Mouse (Mus musculus) limb, embryonic 13.5 days (tissue): ENCODE measurements at regions not wholly inside any gene's neighbourhood (a gene's known extent, or its start where the extent isn't known, plus 50 kb on each side); places are given as distances from the start of the nearest gene placed in this dataset.
A peak's percentile ranks its signal among the peaks of the same experiment; 100 is the strongest.

Experiments
- ATAC-seq: fragments of 200-750 bp; cut with Nextera tagmentation; 2 replicates; pipeline ENCODE4 v1.8.0; 2017; ENCODE audit warnings: low read depth, moderate number of reproducible peaks, moderate TSS enrichment; ENCODE audit not compliant: low FRiP score
- H3K27ac ChIP-seq: fragments of 300-500 bp; sonication (generic); 2 replicates; pipeline ENCODE4 v1.5.1; 2015; ENCODE audit warnings: inconsistent platforms, mild to moderate bottlenecking, moderate library complexity
- H3K27me3 ChIP-seq: fragments of 300-500 bp; sonication (generic); 2 replicates; pipeline ENCODE4 v1.6.1; 2015; ENCODE audit warnings: mild to moderate bottlenecking, inconsistent platforms
- H3K36me3 ChIP-seq: fragments of 300-500 bp; sonication (generic); 2 replicates; pipeline ENCODE4 v1.6.1; 2015; ENCODE audit warnings: inconsistent platforms, mild to moderate bottlenecking, moderate library complexity
- H3K4me1 ChIP-seq: fragments of 300-500 bp; sonication (generic); 2 replicates; pipeline ENCODE4 v1.6.1; 2015; ENCODE audit warnings: inconsistent platforms
- H3K4me2 ChIP-seq: fragments of 300-500 bp; sonication (generic); replicated peaks from 2 replicates; pipeline ENCODE4 v1.6.1; 2015; ENCODE audit warnings: inconsistent platforms, mild to moderate bottlenecking, moderate library complexity
- H3K4me3 ChIP-seq: fragments of 300-500 bp; sonication (generic); 2 replicates; pipeline ENCODE4 v1.5.1; 2015; ENCODE audit warnings: moderate library complexity, mild to moderate bottlenecking, inconsistent platforms
- H3K9ac ChIP-seq: fragments of 300-500 bp; sonication (generic); 2 replicates; pipeline ENCODE4 v1.6.1; 2015; ENCODE audit warnings: mild to moderate bottlenecking, inconsistent platforms
- H3K9me3 ChIP-seq: fragments of 300-500 bp; sonication (generic); 2 replicates; pipeline ENCODE4 v1.6.1; 2016; ENCODE audit warnings: inconsistent platforms
- WGBS: fragments of 180-500 bp; shearing (Covaris S2); methylation state at CpG from one replicate; pipeline ENCODE4 v1.1.7; 2015; 5-methylcytosine and 5-hydroxymethylcytosine counted together

DNA sequence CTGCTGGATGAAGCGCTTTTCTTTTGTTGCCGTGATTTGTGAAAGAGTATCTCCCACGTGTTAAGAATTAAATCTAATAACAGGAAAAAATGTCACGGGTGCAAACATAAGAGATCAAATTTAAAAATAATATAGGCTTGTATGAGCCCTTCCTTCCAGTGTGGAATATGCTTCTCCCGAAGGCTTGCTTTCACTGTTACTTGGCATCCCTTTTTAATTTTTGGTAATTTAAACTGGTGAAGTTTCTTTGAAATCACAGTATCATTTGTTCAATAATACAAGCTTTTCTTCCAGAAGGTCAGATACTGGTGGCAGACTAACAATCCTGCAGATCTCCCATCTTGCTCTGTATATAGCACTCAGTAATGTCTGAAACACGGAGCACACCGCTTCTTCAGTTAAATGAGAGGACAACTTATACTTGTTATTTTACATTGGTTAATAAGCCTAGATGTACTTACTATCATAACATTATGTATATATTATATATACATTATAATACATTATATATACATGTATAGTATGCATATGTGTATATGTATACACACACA, 98.2 kb downstream of the Plk2 start:
- Histone ChIP-seq H3K36me3 (no peaks in the 10 kb centered on the region), H3K27ac (no peak overlapping the region), H3K27me3 (no peaks in the 10 kb centered on the region), H3K4me3 (no peak overlapping the region), H3K4me2 (peak overlapping the region; percentile 28; the same call in 1 of the 2 replicates), H3K9ac (no peak overlapping the region), H3K4me1 (peaks cover 13% of the 10 kb centered on the region), H3K9me3 (no peaks in the 10 kb centered on the region)
- ATAC-seq: no peak
- WGBS: 80% methylated on average over 7 of the region's 7 CpGs

DNA sequence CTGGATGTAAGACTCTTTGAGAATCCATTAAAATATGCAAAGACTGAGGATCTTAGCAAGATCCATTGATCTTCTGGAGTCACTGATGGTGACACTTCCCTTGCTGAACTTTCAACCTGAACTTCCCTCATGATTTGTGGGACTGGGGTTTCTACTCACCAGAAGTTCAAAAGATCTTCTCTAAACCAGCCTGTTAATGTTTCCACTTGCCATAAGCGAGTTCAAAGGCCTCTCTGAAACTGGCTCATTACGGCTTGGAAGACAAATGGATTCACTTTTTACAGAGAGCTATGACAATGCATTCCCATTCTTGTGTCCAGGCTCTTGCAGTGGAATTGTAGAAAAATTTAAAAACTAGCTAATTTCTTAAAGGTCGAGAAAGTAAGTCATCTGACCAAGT, 102.6 kb downstream of the Plk2 start:
- Histone ChIP-seq H3K9me3 (no peaks in the 10 kb centered on the region), H3K4me1 (peaks cover 7% of the 10 kb centered on the region), H3K4me2 (no peak overlapping the region), H3K4me3 (no peak overlapping the region), H3K27me3 (no peaks in the 10 kb centered on the region), H3K9ac (no peak overlapping the region), H3K36me3 (no peaks in the 10 kb centered on the region), H3K27ac (no peak overlapping the region)
- WGBS: 66% methylated on average over 3 of the region's 3 CpGs
- no peak for ATAC-seq

DNA sequence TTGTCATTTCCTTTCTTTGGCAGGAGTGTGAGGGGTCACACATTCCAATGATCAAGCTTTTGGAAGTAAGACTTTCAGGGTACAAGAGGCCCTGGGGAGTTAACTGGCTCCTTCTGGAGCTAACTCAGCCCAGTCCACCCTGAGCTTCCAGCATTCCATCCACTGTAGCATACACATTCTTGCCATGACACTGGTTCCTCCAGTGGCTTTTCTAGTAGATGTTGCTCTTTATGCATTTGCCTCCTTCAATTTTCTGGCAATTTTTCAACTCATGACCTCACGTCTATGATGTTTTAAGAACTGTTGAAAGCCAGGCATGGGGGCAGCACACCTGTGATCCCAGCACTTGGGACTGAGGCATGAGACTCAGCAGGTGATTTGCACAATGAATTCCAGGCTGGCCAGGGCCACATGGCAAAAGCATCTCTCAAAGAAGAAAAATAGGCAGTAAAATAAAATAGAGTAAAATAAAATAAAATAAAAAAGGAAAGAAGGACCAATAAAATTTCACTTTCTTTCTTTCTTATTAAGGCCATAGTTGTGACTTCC, 113.0 kb downstream of the Plk2 start:
- Histone ChIP-seq H3K36me3 (no peaks in the 10 kb centered on the region), H3K27me3 (no peaks in the 10 kb centered on the region), H3K27ac (no peak overlapping the region), H3K9me3 (0 out of 2 replicates have a peak, but pooled peaks cover 3% of the 10 kb centered on the region), H3K4me2 (no peak overlapping the region), H3K9ac (no peak overlapping the region), H3K4me3 (no peak overlapping the region), H3K4me1 (peaks cover 4% of the 10 kb centered on the region; the same call in 1 of the 2 replicates)
- ATAC-seq: peak; percentile 57; the same call in 1 of the 2 replicates
- 26% methylated on average over 1 of the region's 1 CpGs for WGBS

DNA sequence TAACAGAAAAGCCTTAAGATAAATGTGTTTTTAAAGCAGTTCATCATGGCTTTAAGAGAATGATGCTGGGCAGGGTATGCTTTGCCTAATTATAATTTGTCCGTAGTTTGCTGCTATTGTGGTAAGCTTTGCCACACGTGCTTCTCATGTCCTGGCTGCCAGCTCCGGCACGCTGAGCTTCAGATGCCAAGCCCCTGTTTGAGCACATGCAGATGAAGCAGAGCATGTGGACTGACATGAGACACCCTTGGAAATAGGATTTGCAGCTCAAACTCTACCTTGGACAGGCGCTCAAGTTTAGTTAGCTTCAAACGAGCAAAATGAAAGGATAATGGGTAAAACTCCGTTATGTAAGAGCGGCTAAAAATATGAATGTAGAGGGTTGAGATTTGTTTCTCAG, 123.1 kb downstream of the Plk2 start:
- Histone ChIP-seq H3K4me1 (no peaks in the 10 kb centered on the region), H3K9ac (no peak overlapping the region), H3K4me3 (no peak overlapping the region), H3K4me2 (no peak overlapping the region), H3K9me3 (no peaks in the 10 kb centered on the region), H3K27me3 (no peaks in the 10 kb centered on the region), H3K36me3 (no peaks in the 10 kb centered on the region), H3K27ac (no peak overlapping the region)
- no peak for ATAC-seq
- 88% methylated on average over 8 of the region's 8 CpGs for WGBS

DNA sequence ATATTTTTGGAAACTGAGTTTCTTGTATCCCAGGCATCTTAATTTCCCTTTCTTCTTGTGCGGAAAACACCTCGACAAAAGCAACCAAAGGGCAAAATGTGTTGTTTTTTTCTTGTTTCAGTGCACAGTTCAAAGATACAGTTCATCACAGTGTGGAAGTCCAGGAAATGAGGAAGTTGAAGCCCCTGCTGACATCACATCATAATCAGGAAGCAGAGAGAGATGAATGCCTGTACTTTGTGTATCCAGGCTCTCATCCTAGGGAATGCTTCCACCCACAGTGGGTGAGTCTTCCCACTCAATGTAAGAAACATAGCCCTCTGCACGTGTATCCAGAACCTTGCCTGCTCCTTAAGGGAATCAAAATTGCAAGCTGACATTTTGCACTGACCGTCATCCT, 128.1 kb downstream of the Plk2 start:
- no peaks in the 10 kb centered on the region for H3K4me1 ChIP-seq
- H3K9ac ChIP-seq: no peak overlapping the region
- no peak overlapping the region for H3K4me2 ChIP-seq
- ATAC-seq: no peak
- no peaks in the 10 kb centered on the region for H3K36me3 ChIP-seq
- no peak overlapping the region for H3K27ac ChIP-seq
- no peaks in the 10 kb centered on the region for H3K27me3 ChIP-seq
- H3K9me3 ChIP-seq: no peaks in the 10 kb centered on the region
- no peak overlapping the region for H3K4me3 ChIP-seq
- WGBS: 83% methylated on average over 4 of the region's 4 CpGs

DNA sequence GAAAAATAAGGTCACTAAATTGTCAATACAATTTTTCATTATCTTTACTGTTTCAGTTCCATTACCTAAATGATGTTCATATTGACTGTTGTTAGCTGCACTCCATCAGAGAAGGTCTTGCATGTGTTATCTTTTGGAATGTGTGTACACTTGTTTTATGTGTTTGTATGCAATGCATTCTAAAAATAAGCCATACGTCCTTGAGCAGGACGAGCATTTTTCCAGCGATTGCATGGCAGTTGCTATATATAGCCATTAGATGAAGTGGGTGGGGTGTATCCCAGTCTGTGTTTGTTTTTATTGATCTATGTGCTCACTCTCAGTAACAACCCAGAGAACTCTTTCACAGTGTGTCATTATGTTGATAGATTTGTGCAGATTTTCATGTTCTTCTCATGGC, 132.8 kb downstream of the Plk2 start:
- no peak for ATAC-seq
- H3K4me3 ChIP-seq: no peak overlapping the region
- no peaks in the 10 kb centered on the region for H3K27me3 ChIP-seq
- no peak overlapping the region for H3K9ac ChIP-seq
- no peak overlapping the region for H3K27ac ChIP-seq
- no peaks in the 10 kb centered on the region for H3K9me3 ChIP-seq
- no peak overlapping the region for H3K4me2 ChIP-seq
- 84% methylated on average over 3 of the region's 3 CpGs for WGBS
- H3K4me1 ChIP-seq: no peaks in the 10 kb centered on the region
- H3K36me3 ChIP-seq: no peaks in the 10 kb centered on the region

DNA sequence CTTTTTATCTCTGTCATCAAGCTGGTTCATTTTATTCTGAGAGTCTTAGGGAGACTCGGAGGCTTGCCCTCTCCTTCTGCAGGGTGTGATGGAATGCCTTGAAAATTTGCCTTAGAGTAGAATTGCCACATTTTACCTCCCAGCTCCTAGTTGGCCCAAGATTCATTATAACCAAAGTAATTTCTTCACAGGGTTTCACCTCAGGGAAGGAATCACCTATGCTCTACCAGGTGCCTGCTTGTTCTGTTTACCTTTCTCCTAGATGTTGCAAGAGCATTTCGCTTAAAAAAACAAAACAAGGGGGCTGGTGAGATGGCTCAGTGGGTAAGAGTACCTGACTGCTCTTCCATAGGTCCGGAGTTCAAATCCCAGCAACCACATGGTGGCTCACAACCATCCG, 134.8 kb downstream of the Plk2 start:
- WGBS: 93% methylated on average over 4 of the region's 4 CpGs

DNA sequence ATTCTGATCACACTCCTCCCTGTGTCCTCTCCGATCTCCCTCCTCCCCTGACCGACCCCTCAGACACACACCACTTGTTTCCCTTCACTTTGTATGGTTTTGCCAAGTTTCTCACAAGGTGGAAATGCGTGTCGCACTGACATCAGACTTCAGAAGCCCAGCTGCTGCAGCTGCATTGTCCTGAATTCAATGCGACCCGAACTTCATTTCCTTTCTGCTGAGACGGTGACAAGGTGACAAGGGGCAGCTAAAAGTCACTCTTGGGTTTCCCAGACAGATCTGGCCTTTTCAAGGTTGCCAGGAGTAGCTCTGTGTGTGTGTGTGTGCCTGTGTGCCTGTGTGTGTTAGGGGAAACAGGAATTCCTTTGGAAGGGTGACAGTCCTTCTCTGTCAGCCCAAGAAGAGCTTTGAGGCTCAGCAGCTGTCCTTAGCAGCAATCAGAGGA, 139.5 kb downstream of the Plk2 start:
- no peak for ATAC-seq
- 44% methylated on average over 7 of the region's 7 CpGs for WGBS
- H3K9ac ChIP-seq: no peak overlapping the region
- no peak overlapping the region for H3K4me3 ChIP-seq
- no peaks in the 10 kb centered on the region for H3K9me3 ChIP-seq
- 0 out of 2 replicates have a peak, but pooled peaks cover 5% of the 10 kb centered on the region for H3K4me1 ChIP-seq
- no peaks in the 10 kb centered on the region for H3K36me3 ChIP-seq
- H3K27me3 ChIP-seq: no peaks in the 10 kb centered on the region
- no peak overlapping the region for H3K27ac ChIP-seq
- no peak overlapping the region for H3K4me2 ChIP-seq

More for the DNA sequence above, 134.8 kb downstream of the Plk2 start:
- H3K36me3 ChIP-seq: no peaks in the 10 kb centered on the region
- H3K27ac ChIP-seq: no peak overlapping the region
- no peak overlapping the region for H3K4me2 ChIP-seq
- no peaks in the 10 kb centered on the region for H3K9me3 ChIP-seq
- H3K27me3 ChIP-seq: no peaks in the 10 kb centered on the region
- H3K4me3 ChIP-seq: no peak overlapping the region
- ATAC-seq: no peak
- H3K9ac ChIP-seq: no peak overlapping the region
- H3K4me1 ChIP-seq: no peaks in the 10 kb centered on the region

DNA sequence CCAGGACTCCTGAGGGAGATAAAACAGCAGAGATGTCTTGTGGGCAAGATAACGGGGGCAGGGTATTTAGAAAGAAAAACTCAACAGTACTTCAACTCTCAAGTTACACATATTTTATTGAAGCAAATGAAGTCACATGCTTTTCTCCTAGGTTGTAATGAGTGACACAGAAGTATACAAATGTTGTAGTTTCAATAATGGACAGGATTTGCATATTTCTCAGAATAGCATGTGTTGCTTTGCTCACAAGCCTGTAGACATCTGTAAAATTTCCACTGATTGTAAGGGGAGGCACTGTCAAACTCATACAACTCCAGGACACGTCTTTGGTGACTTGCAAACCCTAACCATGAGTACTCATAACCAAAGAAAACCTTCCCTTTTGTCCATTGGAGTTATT, 140.9 kb downstream of the Plk2 start:
- ATAC-seq: no peak
- H3K9ac ChIP-seq: no peak overlapping the region
- no peak overlapping the region for H3K4me3 ChIP-seq
- H3K4me1 ChIP-seq: 0 out of 2 replicates have a peak, but pooled peaks cover 5% of the 10 kb centered on the region
- no peaks in the 10 kb centered on the region for H3K36me3 ChIP-seq
- no peaks in the 10 kb centered on the region for H3K27me3 ChIP-seq
- WGBS: 68% methylated on average over 2 of the region's 2 CpGs
- H3K4me2 ChIP-seq: no peak overlapping the region
- no peaks in the 10 kb centered on the region for H3K9me3 ChIP-seq
- H3K27ac ChIP-seq: no peak overlapping the region

DNA sequence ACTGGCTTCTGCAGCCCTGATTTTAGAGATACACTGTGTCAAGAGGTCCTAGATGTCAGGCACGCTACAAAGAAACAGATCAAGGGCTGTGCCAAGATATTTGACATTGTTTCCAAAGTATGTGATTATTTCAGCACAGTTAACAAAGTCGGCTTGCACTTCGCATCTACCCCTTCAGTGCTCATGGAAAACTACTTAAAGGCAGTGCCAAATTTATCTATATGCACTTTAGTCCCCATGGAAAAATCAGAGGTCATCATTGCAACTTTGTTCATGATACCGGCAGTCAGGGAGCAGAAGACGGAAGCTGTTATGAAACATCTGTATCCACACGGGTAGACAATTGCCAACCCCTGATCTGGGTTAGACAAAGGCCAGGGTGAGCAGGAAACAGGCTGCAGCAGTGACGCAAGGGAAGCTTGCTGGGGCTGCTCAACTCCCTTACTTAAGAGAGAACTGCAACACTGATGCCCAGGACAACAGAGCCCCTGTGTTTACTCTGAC, 143.2 kb downstream of the Plk2 start:
- Histone ChIP-seq H3K9ac (no peak overlapping the region), H3K27me3 (no peaks in the 10 kb centered on the region), H3K27ac (no peak overlapping the region), H3K9me3 (no peaks in the 10 kb centered on the region), H3K36me3 (no peaks in the 10 kb centered on the region), H3K4me1 (0 out of 2 replicates have a peak, but pooled peaks cover 5% of the 10 kb centered on the region), H3K4me3 (no peak overlapping the region), H3K4me2 (no peak overlapping the region)
- 61% methylated on average over 7 of the region's 7 CpGs for WGBS
- ATAC-seq: no peak

DNA sequence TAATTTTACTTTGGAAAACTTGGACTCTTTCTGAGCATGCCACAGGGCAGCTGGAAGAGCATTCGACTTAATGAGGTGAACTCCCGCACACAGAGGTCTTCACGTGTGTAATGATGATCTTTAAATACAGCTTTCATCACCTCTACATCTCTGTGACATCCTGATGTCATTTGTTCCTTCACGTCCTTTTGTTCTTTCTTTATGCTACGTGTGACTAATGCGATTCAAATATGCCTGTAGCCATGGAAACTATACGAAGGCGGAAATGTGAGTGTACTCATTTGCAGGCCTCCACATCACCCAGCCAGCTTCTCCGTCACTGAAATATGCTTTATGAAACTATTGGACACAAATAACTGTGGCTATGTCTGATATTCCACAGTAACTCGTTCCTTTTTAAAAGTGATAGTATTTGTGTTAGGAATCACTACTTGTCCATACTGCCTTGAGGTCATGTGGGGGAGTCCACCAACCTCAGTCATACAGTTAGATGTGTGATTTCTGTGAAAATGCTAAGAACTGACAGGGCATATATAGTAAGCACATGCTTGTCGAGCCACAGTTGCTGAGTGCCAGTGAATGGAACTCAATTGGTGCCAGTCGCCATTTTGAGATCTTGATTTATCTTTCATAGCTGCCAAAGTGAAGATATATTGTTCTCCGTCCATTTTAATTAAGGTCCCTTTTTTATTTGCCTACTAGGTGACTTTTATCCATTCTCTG, 145.9 kb downstream of the Plk2 start:
- H3K27ac ChIP-seq: no peak overlapping the region
- 78% methylated on average over 13 of the region's 13 CpGs for WGBS
- H3K4me1 ChIP-seq: 0 out of 2 replicates have a peak, but pooled peaks cover 5% of the 10 kb centered on the region
- H3K4me2 ChIP-seq: no peak overlapping the region
- H3K36me3 ChIP-seq: no peaks in the 10 kb centered on the region
- no peak overlapping the region for H3K9ac ChIP-seq
- H3K4me3 ChIP-seq: no peak overlapping the region
- no peaks in the 10 kb centered on the region for H3K27me3 ChIP-seq
- no peaks in the 10 kb centered on the region for H3K9me3 ChIP-seq
- ATAC-seq: no peak

DNA sequence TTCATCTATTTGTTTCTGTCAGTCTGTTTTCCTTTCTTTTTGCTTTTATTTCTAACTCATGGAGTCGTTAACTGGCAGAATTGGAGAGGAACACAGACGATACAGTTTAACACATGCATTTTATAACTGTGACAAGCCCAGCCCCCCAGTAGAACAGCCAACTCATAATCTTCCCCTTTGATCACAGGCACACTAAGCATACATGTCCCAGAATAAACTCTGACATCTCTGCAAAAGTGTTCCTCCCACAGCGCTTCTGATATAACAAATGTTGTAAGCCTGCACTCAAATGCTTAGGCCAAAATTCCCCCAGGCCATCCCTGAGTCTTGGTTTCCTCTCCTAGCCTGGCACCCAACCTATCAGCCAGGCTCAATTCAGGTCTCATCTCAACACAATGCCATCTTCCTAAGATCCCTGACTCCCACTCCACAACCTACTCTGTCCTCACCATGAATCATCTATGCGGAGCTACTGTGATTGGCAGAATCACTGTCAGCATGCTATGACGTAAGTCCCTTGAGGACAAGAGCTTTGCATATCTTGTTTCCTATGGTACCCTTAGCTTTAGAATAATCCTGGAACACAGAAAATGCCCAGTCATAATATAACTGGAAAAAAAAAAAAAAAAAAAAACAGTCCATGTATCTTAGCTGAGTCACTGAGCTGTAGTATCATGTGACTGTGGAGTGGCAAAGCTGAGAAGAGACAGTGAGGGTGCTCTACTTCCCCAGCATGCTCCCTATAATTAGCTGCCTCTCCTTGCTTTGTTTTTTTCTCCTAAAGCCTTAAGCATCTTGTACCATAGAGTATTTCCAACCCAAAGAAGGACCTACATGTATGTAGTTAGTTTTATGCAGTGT, 146.7 kb downstream of the Plk2 start:
- no peaks in the 10 kb centered on the region for H3K36me3 ChIP-seq
- 0 out of 2 replicates have a peak, but pooled peaks cover 5% of the 10 kb centered on the region for H3K4me1 ChIP-seq
- H3K9me3 ChIP-seq: no peaks in the 10 kb centered on the region
- no peaks in the 10 kb centered on the region for H3K27me3 ChIP-seq
- H3K27ac ChIP-seq: no peak overlapping the region
- 68% methylated on average over 5 of the region's 5 CpGs for WGBS
- H3K9ac ChIP-seq: no peak overlapping the region
- no peak overlapping the region for H3K4me3 ChIP-seq
- ATAC-seq: no peak
- no peak overlapping the region for H3K4me2 ChIP-seq
